Mouse (Mus musculus): ENCODE measurements around the gene Zfp128. TPM values are rescaled to one million over a fixed set of nuclear protein-coding genes. Genes with fewer than 3 reads are reported as not detected.
"Not testable (repeated sequence)": the region's sequence is repeated elsewhere in the genome, so short reads cannot be mapped to it uniquely, and the experiment has no call there.

Gene Zfp128
- total RNA-seq, 2 experiments from 2014 or later: 1.3 to 2.0 TPM

GRCm38 (mm10) chr7:12921318-12921704, 40.3 kb downstream of the Zfp128 start:
- intact Hi-C loops (cut with DNase I): no loop called here
- no peak for DNase-seq

DNA sequence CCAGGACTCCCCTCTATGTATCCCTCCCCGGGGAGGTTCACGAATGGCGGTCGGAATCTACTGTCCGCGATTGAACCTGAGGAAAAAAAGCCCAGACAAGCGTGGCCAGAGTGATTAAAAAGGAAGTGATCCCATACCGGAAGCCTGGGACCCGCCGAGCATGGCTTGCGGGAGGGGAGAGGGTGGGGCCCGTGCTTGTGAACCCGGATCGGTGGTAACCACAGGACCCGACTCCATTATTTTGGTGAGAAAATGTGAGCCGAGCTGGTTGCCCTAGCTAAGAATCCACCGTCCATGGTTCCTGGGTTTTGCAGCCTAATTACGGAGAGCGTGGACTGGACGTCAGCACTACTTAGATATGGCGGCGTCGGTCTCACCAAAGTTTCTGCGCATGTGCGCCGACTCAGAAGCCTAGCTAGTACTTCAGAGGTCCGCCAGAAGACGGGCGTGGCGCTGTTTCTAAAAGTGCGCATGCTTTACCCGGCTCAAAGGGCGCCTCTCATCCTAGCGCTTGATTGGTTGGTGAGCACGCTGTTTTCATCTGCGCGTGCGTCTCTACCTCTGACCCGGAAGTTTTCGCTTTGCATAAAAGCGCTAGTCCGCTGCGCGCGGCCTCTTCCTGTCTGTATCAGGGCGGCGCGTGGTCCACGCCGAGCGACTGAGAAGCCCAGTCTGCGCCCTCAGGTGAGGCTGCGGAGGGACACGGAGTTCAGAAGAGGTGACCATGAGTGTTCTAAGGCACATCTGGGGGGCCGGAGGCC, 40.9 kb downstream of the Zfp128 start, which contains the start of gene Rps5:
Gene Rps5 (plus strand): TSS at position 586 of the 761 bp plus-strand sequence.
- intact Hi-C loops (cut with DNase I): loop anchor here (2.0 kb wide), 1 partner anchor 27 kb away; no protein-coding TSS in a partner anchor
- peak; percentile 96 to 97 for DNase-seq

- DNase-seq: no peak
- intact Hi-C loops (cut with DNase I): loop anchor here (2.0 kb wide), 1 partner anchor 26 kb away; no protein-coding TSS in a partner anchor
Observed at GRCm38 (mm10) chr7:12922729-12923128, 41.8 kb downstream of the Zfp128 start.

DNA sequence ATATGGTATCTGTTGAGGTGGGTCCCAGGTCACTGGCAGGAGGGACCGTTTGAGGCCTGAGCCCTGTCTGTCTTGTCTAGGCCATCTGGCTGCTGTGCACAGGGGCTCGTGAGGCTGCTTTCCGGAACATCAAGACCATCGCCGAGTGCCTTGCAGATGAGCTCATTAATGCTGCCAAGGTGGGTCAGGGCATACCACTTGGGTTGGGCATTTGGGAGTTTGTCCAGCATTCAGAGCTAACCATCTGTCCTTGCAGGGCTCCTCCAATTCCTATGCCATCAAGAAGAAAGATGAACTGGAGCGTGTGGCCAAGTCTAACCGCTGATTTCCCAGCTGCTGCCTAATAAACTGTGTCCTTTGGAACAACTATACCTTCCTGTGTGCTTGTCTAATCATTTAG, 45.3 kb downstream of the Zfp128 start:
- no peak for DNase-seq
- intact Hi-C loops (cut with DNase I): loop anchor here (5.0 kb wide), 1 partner anchor 36 kb away; no protein-coding TSS in a partner anchor

DNA sequence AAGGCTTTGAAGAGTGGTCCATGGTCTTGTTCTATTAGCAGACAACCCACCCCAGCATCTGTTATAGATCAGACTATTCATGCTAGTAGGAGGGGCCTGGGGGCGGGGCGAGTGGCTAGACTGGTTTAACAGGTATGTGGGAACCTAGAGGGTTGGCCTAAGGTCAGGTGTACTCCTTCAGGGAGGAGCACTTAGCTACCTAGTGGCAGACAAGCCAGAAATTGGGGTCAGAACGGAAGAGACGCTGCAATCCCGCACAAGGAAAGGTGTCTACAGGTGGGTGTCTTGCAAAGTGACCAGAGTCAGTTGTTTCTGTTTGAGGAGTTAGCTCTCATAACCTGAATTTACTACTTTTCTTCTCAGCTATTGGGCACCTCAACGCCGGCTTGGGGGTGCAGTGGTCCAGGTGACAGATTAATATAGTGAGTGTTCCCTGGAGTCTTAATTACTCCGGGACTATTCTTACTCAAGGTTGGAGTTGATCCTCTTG, 46.3 kb downstream of the Zfp128 start, which contains the start of gene Rnf225:
Gene Rnf225 (plus strand): TSS at position 226 of the 490 bp plus-strand sequence.
- intact Hi-C loops (cut with DNase I): loop anchor here (5.0 kb wide), 1 partner anchor 35 kb away; no protein-coding TSS in a partner anchor

GRCm38 (mm10) chr7:12927693-12928589, 47.0 kb downstream of the Zfp128 start:
- no peak for DNase-seq
- intact Hi-C loops (cut with DNase I): loop anchor here (5.0 kb wide), 1 partner anchor 34 kb away; no protein-coding TSS in a partner anchor

More for the DNA sequence above, 46.3 kb downstream of the Zfp128 start, which contains the start of gene Rnf225:
- DNase-seq: no peak

GRCm38 (mm10) chr7:12933615-12934140, 52.7 kb downstream of the Zfp128 start:
- DNase-seq: no peak
- intact Hi-C loops (cut with DNase I): no loop called here

- no peak for DNase-seq
- intact Hi-C loops (cut with DNase I): no loop called here
Observed at GRCm38 (mm10) chr7:12934808-12935207, 53.8 kb downstream of the Zfp128 start.

DNA sequence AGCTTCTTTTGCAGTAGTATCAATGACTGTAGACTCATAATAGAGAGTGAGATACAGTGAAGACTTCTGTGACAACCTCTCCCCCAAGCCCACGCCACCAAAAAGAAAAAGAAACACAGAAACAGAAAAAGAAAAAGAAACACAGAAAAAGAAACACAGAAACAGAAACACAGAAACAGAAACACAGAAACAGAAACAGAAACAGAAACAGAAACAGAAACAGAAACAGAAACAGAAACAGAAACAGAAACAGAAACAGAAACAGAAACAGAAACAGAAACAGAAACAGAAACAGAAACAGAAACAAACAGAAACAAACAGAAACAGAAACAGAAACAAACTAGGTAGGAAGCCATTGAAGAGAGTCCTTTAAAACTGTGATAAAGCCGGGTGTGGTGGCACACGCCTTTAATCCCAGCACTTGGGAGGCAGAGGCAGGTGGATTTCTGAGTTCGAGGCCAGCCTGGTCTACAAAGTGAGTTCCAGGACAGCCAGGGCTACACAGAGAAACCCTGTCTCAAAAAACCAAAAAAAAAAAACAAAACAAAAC, 56.4 kb downstream of the Zfp128 start:
- DNase-seq; intact Hi-C loops (cut with DNase I): not testable (repeated sequence)

DNA sequence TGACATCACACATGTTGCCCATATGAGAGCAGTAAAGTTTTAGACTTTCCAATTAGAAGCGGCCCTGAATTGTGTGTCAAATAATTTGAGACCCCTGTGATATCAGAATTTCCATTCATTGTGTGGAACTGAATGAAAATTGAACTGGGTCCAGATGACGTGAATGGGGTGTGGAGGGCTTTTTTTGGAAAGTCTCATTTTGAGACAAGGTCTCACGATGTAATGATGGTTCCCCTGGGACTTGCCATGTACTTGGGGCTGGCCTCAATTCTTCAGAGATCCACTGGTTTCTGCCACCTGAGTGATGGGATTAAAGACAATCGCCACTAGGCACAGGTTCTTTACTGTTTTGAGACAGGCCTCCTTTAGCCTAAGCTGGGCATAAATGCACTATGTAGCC, 59.6 kb downstream of the Zfp128 start:
- no peak for DNase-seq

More for the DNA sequence above, 59.6 kb downstream of the Zfp128 start:
- intact Hi-C loops (cut with DNase I): no loop called here

Other genes with a start within 250 kb of the Zfp128 start
- gene Vmn2r54, start 240.9 kb upstream of the Zfp128 start, total RNA-seq (2021): not detected
- gene Vmn2r55, start 196.2 kb upstream of the Zfp128 start, total RNA-seq (2021): not detected
- not detected for gene Vmn2r56, start 146.2 kb upstream of the Zfp128 start, total RNA-seq (2021)
- under 1 TPM; 0.87 to 0.91 TPM for gene Zscan18, start 77.5 kb upstream of the Zfp128 start, total RNA-seq (2021)
- 1 to 10 TPM; 3.6 to 4.3 TPM for gene Zfp329, start 62.3 kb upstream of the Zfp128 start, total RNA-seq (2021)
- gene Zfp110, start 46.4 kb upstream of the Zfp128 start, total RNA-seq (2021): 1 to 10 TPM; 6.4 to 8.2 TPM
- gene Zscan22, start 16.6 kb downstream of the Zfp128 start, total RNA-seq (2021): 1 to 10 TPM; 2.4 to 2.8 TPM
- gene Rps5, start 41.1 kb downstream of the Zfp128 start, total RNA-seq (2021): 100 to 1,000 TPM; 473 to 557 TPM
- gene Rnf225, start 46.2 kb downstream of the Zfp128 start, total RNA-seq (2021): under 1 TPM; 0.22 to 0.51 TPM
- gene Zfp324, start 84.7 kb downstream of the Zfp128 start, total RNA-seq (2021): 1 to 10 TPM; 1.7 to 2.2 TPM
- 1 to 10 TPM; 1.7 to 2.5 TPM for gene Zfp446, start 96.7 kb downstream of the Zfp128 start, total RNA-seq (2021)
- not detected for gene Slc27a5, start 117.0 kb downstream of the Zfp128 start, total RNA-seq (2021)
- 10 to 100 TPM; 62.1 to 63.2 TPM for gene Trim28, start 117.9 kb downstream of the Zfp128 start, total RNA-seq (2021)
- 1 to 10 TPM; 3.9 to 4.0 TPM for gene Zbtb45, start 128.9 kb downstream of the Zfp128 start, total RNA-seq (2021)
- gene Chmp2a, start 153.6 kb downstream of the Zfp128 start, total RNA-seq (2021): 10 to 100 TPM; 68.7 to 83.7 TPM
- gene Ube2m, start 157.1 kb downstream of the Zfp128 start, total RNA-seq (2021): 100 to 1,000 TPM; 131 TPM
- gene Mzf1, start 173.6 kb downstream of the Zfp128 start, total RNA-seq (2021): under 1 TPM; 0.57 to 0.74 TPM
- gene Vmn1r85, start 214.0 kb downstream of the Zfp128 start, total RNA-seq (2021): not detected
- not detected for gene Vmn1r86, start 238.7 kb downstream of the Zfp128 start, total RNA-seq (2021)

Measured in gastrocnemius, postnatal 36 days (tissue).